Mouse (Mus musculus): ENCODE measurements around the gene Ctnna3.

DNA sequence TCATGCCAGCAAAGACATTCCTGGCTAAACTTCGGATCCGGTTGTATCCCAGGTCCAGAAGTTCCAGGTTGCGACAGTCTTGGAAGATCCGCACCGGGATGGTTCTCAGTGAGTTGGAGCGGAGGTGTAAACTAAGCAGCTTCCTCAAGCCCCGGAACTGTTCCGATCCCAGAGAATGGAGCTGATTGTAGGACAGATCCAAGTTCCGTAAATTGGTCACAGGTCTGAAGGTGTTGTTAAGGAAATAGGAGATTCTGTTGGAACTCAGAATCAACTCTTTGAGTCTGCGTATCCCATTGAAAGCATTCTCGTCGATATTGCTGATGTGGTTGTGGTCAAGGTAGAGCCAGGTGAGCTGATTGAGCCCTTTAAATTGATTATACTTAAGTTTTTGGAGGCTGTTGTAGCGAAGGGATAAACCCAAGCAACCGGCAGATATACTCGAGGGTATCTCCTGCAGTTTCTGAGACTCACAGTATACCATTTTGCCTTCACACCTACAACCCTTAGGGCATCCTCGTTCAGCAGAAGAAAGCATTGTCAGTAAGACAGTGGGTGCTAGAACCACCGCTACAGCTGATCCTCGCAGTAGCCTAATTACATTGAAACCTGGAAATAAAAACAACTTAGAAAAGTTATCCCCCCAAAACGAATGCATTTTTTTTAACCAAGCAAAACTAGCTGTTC, 659.0 kb downstream of the Ctnna3 start:
- no peak for TF ChIP-seq CTCF (IDR thresholded peaks at IDR 0.05; ENCODE audit: control insufficient read depth, insufficient read depth, low read length)
- no peak for TF ChIP-seq POLR2A (IDR thresholded peaks at IDR 0.05; ENCODE audit: borderline replicate concordance, control insufficient read depth, low read depth, low read length)

Data from bone marrow, adult 2 months (tissue).